Mouse (Mus musculus) midbrain, embryonic 14.5 days (tissue): ENCODE results near the gene Gm2431. TPM values are rescaled to one million over a fixed set of nuclear protein-coding genes. Genes with fewer than 3 reads are reported as not detected.
"Not testable (repeated sequence)": the region's sequence is repeated elsewhere in the genome, so short reads cannot be mapped to it uniquely, and the experiment has no call there.

Source experiments
- ATAC-seq: fragments of 200-750 bp; cut with Nextera tagmentation; 2 replicates; pipeline ENCODE4 v1.8.0; 2017; ENCODE audit warnings: moderate number of reproducible peaks, moderate library complexity; ENCODE audit not compliant: low FRiP score, low TSS enrichment
- DNase-seq: peaks from one replicate; pipeline ENCODE4 v3.0.0-alpha.2; 2015
- H3K27ac ChIP-seq: fragments of 300-500 bp; sonication (generic); replicated peaks from 2 replicates; pipeline ENCODE4 v1.5.1; 2014; ENCODE audit warnings: mild to moderate bottlenecking, low read depth, low read length, moderate library complexity
- H3K27me3 ChIP-seq: fragments of 300-500 bp; sonication (generic); 2 replicates; pipeline ENCODE4 v1.6.1; 2014; ENCODE audit warnings: low read length, control low read depth, mixed read lengths; ENCODE audit not compliant: control insufficient read depth, insufficient read depth
- H3K36me3 ChIP-seq: fragments of 300-500 bp; sonication (generic); 2 replicates; pipeline ENCODE4 v1.6.1; 2014; ENCODE audit warnings: low read length, control low read depth; ENCODE audit not compliant: control insufficient read depth, insufficient read depth
- H3K4me1 ChIP-seq: fragments of 300-500 bp; sonication (generic); 2 replicates; pipeline ENCODE4 v1.6.1; 2014; ENCODE audit warnings: mild to moderate bottlenecking, antibody characterized with exemption, low read length, control low read depth; ENCODE audit not compliant: control insufficient read depth, insufficient read depth
- H3K4me2 ChIP-seq: fragments of 300-500 bp; sonication (generic); 2 replicates; pipeline ENCODE4 v1.6.1; 2014; ENCODE audit warnings: mild to moderate bottlenecking, low read length, moderate library complexity
- H3K4me3 ChIP-seq: fragments of 300-500 bp; sonication (generic); replicated peaks from 2 replicates; pipeline ENCODE4 v1.5.1; 2014; ENCODE audit warnings: low read depth, low read length
- H3K9ac ChIP-seq: fragments of 300-500 bp; sonication (generic); replicated peaks from 2 replicates; pipeline ENCODE4 v1.6.1; 2014; ENCODE audit warnings: mild to moderate bottlenecking, low read length, moderate library complexity
- H3K9me3 ChIP-seq: fragments of 300-500 bp; sonication (generic); 2 replicates; pipeline ENCODE4 v1.6.1; 2016; ENCODE audit warnings: low read length, control low read depth, mixed read lengths; ENCODE audit not compliant: control insufficient read depth
- WGBS: fragments of 180-500 bp; shearing (Covaris S2); extraction: QIAGEN DNeasy Blood & Tissue Kit; methylation state at CpG from one replicate; pipeline ENCODE4 v1.1.7; 2014; 5-methylcytosine and 5-hydroxymethylcytosine counted together
- polyA plus RNA-seq: library from polyadenylated mRNA; unstranded; fragments of >200 nt; fragmentation: Nextera tagmentation; extraction: Ambion mirVana; gene quantifications from 2 replicates; pipeline ENCODE4 v1.2.1, GENCODE M21; 2014

Gm2431 gene
- not detected in 2 replicates for polyA plus RNA-seq

DNA sequence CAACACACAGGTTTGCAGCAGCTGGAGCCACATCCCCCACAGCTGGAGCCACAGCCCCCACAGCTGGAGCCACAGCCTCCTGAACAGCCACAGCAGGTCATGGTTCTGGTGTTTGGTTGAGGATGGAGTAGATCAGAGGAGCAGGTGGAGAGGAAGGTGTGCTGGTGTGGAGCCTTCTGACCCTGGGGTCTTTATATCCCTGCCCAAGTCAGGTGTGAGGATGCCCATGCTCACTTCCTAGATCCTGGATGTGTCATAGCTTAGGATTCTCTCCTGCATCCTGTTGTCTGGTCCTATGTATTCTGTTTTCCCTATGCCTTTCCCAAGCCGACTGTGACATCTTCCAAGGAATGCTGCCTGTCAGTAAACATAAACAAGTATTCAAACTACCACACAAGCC lies at the start of gene Gm2431:
Gene Gm2431 (minus strand): TSS at position 101 of the 400 bp plus-strand sequence.
- H3K9ac ChIP-seq, H3K4me1 ChIP-seq, H3K4me2 ChIP-seq, H3K27me3 ChIP-seq, ATAC-seq, H3K9me3 ChIP-seq, H3K27ac ChIP-seq, H3K36me3 ChIP-seq, H3K4me3 ChIP-seq, DNase-seq: not testable (repeated sequence)
- WGBS, result 80% methylated on average over 1 of the region's 1 CpGs

DNA sequence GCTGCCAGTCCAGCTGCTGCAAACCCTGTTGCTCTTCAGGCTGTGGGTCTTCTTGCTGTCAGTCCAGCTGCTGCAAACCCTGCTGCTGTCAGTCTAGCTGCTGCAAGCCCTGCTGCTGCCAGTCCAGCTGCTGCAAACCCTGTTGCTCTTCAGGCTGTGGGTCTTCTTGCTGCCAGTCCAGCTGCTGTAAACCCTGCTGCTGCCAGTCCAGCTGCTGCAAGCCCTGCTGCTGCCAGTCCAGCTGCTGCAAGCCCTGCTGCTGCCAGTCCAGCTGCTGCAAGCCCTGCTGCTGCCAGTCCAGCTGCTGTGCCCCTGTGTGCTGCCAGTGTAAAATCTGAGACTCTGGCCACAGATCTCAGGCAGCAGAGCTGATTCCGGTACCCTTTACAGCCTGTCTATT lies 45.8 kb upstream of the Gm2431 start:
- not testable (repeated sequence) for H3K4me3 ChIP-seq, H3K27ac ChIP-seq, H3K9ac ChIP-seq, H3K27me3 ChIP-seq, H3K4me2 ChIP-seq, ATAC-seq, H3K36me3 ChIP-seq, H3K9me3 ChIP-seq, DNase-seq, H3K4me1 ChIP-seq
- 80% methylated on average over 1 of the region's 1 CpGs for WGBS

DNA sequence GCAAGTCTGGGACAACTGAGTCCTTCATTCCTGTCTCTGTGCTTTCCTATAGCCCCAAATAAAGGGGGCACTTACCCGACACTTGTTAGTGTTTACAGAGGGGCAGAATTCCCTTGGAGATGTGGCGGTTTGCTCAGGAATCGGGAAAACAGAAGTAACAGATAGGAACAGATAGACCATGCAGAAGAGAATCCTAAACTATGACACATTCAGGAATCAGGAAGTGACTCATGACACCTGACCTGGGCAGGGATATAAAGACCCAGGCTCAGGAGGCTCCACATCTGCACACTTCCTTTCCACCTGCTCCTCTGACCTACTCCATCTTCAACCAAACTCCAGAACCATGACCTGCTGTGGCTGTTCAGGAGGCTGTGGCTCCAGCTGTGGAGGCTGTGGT lies 45.1 kb upstream of the Gm2431 start, which contains the start of gene Krtap5-4:
Gene Krtap5-4 (plus strand): TSS at position 301 of the 400 bp plus-strand sequence.
- no peaks in the 10 kb centered on the region for H3K36me3 ChIP-seq
- H3K9me3 ChIP-seq, result no peaks in the 10 kb centered on the region
- H3K4me1 ChIP-seq, result no peaks in the 10 kb centered on the region
- no peak within 1 kb of the TSS for H3K9ac ChIP-seq
- no peak within 1 kb of the TSS for H3K4me2 ChIP-seq
- WGBS, result 73% methylated on average over 3 of the region's 3 CpGs
- no peaks in the 10 kb centered on the region for H3K27me3 ChIP-seq
- DNase-seq (no peak), ATAC-seq (no peak)
- no peak within 1 kb of the TSS for H3K27ac ChIP-seq
- H3K4me3 ChIP-seq, result no peak within 1 kb of the TSS

DNA sequence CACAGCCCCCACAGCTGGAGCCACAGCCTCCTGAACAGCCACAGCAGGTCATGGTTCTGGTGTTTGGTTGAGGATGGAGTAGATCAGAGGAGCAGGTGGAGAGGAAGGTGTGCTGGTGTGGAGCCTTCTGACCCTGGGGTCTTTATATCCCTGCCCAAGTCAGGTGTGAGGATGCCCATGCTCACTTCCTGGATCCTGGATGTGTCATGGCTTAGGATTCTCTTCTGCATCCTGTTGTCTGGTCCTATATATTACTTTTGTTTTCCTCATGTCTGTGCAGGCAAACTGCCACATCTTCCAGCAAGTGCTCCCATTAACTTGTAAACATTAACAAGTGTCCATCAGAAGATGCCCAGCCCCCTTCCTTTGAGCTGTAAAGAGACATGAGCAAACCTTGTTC lies 38.9 kb upstream of the Gm2431 start, which contains the start of gene Krtap5-1:
Gene Krtap5-1 (minus strand): TSS at position 101 of the 400 bp plus-strand sequence.
- not testable (repeated sequence) for ATAC-seq, H3K36me3 ChIP-seq, H3K4me3 ChIP-seq, H3K4me2 ChIP-seq, H3K9ac ChIP-seq, DNase-seq, H3K27me3 ChIP-seq, H3K4me1 ChIP-seq, H3K27ac ChIP-seq, H3K9me3 ChIP-seq

DNA sequence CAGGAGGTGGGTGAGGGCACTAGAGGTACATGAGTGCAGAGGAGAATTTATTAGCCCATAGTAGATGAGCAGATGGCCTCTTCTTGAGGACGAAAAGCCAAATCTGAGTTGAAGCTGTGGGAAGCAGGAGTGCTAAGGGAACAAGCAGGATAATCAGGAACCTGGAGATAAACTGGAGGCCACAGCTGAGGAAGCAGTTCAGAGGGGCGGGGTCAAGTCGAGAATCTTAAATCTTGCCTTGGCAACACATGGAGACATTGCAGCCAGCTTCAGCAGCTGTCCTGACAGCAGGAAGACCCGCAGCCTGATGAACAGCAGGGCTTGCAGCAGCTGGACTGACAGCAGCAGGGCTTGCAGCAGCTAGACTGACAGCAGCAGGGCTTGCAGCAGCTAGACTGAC lies 38.0 kb upstream of the Gm2431 start:
- H3K9me3 ChIP-seq, H3K27ac ChIP-seq, ATAC-seq, H3K4me2 ChIP-seq, H3K4me1 ChIP-seq, H3K9ac ChIP-seq, H3K36me3 ChIP-seq, H3K4me3 ChIP-seq, H3K27me3 ChIP-seq, DNase-seq: not testable (repeated sequence)
- 31% methylated on average over 4 of the region's 4 CpGs for WGBS

DNA sequence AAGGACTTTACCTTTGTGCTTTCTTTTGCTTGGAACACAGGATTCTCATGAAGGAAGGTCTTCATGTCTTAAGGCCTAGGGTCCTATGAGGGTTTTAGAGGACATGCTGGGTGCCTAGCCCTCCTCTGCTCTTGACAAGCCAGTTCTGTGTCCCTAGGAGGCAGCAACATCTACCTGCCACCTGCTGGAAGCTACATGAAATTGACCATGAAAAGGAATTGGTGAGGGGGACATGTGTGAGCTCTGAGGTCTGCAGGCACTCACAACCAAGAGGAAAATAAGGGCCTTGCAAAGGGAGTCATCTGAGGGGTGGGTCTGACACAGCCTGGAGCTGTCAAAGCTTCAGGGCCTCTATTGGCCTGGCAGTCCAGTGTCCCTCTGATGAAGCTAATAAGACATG lies 37.3 kb upstream of the Gm2431 start:
- no peaks in the 10 kb centered on the region for H3K27me3 ChIP-seq
- H3K4me1 ChIP-seq, result no peaks in the 10 kb centered on the region
- H3K9me3 ChIP-seq, result no peaks in the 10 kb centered on the region
- no peak overlapping the region for H3K4me3 ChIP-seq
- H3K4me2 ChIP-seq, result no peak overlapping the region
- ATAC-seq, result no peak
- H3K27ac ChIP-seq, result no peak overlapping the region
- H3K9ac ChIP-seq, result no peak overlapping the region
- no peak for DNase-seq
- no peaks in the 10 kb centered on the region for H3K36me3 ChIP-seq

DNA sequence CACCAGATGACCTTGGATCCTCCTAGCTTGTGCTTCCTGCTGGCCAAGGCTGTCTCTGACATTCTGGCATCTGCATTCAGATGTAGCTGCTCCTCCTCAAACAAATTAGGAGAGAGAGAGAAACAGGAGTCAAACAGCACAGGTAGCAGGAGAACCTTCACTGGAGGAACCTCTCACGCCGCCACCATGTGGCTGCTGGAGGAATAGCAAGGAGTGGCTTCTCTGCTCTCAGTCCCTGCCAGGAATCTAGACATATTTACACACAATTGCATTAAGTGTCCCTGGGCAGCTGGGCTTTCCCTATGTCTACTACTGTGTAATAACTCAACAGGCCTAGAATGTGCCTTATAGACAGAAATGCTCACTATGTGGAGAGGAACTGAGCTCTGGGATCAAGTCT lies 35.7 kb upstream of the Gm2431 start:
- H3K27ac ChIP-seq, H3K4me3 ChIP-seq, H3K36me3 ChIP-seq, H3K27me3 ChIP-seq, H3K9ac ChIP-seq, H3K9me3 ChIP-seq, H3K4me2 ChIP-seq, ATAC-seq, H3K4me1 ChIP-seq: not testable (repeated sequence)
- WGBS, result 2% methylated on average over 2 of the region's 2 CpGs
- DNase-seq, result peak; percentile 77

DNA sequence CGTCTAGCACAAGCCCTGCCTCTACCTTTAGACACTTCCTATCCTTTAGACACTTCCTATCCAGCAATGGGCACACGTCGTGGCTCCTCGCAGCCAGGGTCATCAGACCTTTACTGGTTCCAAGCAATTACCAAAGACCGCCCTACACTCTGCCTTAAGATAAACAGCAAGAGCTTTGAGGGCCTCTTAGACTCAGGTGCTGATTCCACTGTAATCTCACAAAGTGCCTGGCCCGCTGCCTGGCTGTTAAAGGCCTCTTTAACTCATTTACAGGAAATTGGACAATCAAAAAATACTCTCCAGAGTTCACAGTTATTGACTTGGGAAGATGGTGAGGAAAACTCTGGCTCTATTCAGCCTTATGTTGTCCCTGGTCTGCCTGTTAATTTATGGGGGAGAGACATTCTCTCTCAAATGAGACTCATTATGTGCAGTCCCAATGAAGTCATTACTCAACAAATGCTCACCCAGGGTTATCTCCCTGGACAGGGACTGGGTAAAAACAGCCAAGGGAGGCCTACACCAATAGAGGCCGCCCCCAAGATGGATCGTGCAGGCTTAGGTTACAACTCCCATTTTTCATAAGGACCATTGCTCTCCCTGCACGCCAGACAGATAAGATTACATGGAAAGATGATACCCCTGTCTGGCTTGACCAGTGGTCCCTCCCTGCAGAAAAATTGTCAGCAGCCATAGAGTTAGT lies 27.9 kb upstream of the Gm2431 start:
- not testable (repeated sequence) for H3K27me3 ChIP-seq, H3K4me1 ChIP-seq, H3K9ac ChIP-seq, H3K9me3 ChIP-seq, H3K27ac ChIP-seq, H3K4me3 ChIP-seq, ATAC-seq, H3K4me2 ChIP-seq, DNase-seq, H3K36me3 ChIP-seq
- WGBS, result 89% methylated on average over 9 of the region's 9 CpGs

DNA sequence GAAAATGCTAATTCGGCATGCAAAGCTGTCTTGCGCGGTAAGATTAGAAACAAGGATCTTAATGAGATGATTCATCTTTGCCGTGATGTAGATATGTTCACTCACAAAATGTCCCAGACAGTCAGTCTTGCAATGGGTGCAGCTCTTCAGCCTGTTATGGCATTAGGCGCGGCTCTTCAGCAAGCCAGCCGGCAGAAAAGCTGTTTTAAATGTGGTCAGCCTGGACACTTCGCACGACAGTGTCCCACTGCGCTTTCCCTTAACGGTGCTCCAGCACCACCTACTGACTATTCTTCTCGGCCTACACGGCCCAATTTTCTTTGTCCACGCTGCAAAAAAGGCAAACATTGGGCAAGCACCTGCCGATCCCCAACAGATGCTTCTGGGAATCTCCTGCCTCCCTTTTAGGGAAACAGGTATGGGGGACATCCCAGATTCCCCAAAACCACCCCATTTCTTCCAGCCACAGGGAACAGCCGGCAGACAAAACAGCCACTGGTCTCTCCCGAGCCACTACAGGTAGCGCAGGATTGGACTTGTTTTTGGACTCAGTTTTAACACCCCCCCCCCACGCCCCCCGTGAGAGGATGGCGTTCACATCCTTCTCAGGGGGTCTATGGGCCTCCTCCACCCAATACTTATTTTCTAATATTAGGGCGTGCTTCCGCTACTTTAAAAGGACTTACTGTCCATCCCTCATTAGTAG lies 27.1 kb upstream of the Gm2431 start:
- 24% methylated on average over 23 of the region's 23 CpGs for WGBS
- Histone ChIP-seq H3K9ac (peak overlapping the region; percentile 42), H3K9me3 (no peaks in the 10 kb centered on the region), H3K4me3 (peak overlapping the region; percentile 55), H3K4me2 (peak overlapping the region; percentile 81), H3K27me3 (peaks cover 4% of the 10 kb centered on the region; the same call in 1 of the 2 replicates), H3K27ac (peak overlapping the region; percentile 66), H3K36me3 (no peaks in the 10 kb centered on the region), H3K4me1 (peaks cover 7% of the 10 kb centered on the region; the same call in 1 of the 2 replicates)
- ATAC-seq, result peak; percentile 70
- peak; percentile 79 for DNase-seq
